Mouse (Mus musculus) embryonic facial prominence, embryonic 12.5 days (tissue): ENCODE results near the gene Gm29666. TPM values are rescaled to one million over a fixed set of nuclear protein-coding genes. Genes with fewer than 3 reads are reported as not detected.
"Not testable (repeated sequence)": the region's sequence is repeated elsewhere in the genome, so short reads cannot be mapped to it uniquely, and the experiment has no call there.

Experiments
- ATAC-seq: fragments of 200-750 bp; cut with Nextera tagmentation; 2 replicates; pipeline ENCODE4 v1.8.0; 2017; ENCODE audit not compliant: insufficient number of reproducible peaks, insufficient read depth, low FRiP score, low TSS enrichment
- H3K27ac ChIP-seq: fragments of 300-500 bp; sonication (generic); 2 replicates; pipeline ENCODE4 v1.5.1; 2016; ENCODE audit warnings: mild to moderate bottlenecking
- H3K27me3 ChIP-seq: fragments of 300-500 bp; sonication (generic); 2 replicates; pipeline ENCODE4 v1.6.1; 2016; ENCODE audit warnings: mild to moderate bottlenecking, moderate library complexity
- H3K36me3 ChIP-seq: fragments of 300-500 bp; sonication (generic); 2 replicates; pipeline ENCODE4 v1.6.1; 2016; ENCODE audit warnings: mild to moderate bottlenecking
- H3K4me1 ChIP-seq: fragments of 300-500 bp; sonication (generic); 2 replicates; pipeline ENCODE4 v1.6.1; 2016
- H3K4me2 ChIP-seq: fragments of 300-500 bp; sonication (generic); replicated peaks from 2 replicates; pipeline ENCODE4 v1.6.1; 2016; ENCODE audit warnings: mild to moderate bottlenecking, moderate library complexity
- H3K4me3 ChIP-seq: fragments of 300-500 bp; sonication (generic); 2 replicates; pipeline ENCODE4 v1.5.1; 2016; ENCODE audit warnings: mild to moderate bottlenecking
- H3K9ac ChIP-seq: fragments of 300-500 bp; sonication (generic); 2 replicates; pipeline ENCODE4 v1.6.1; 2016; ENCODE audit warnings: mild to moderate bottlenecking, moderate library complexity
- H3K9me3 ChIP-seq: fragments of 300-500 bp; sonication (generic); 2 replicates; pipeline ENCODE4 v1.6.1; 2016; ENCODE audit warnings: mild to moderate bottlenecking, moderate library complexity
- WGBS: fragments of 180-500 bp; shearing (Covaris S2); methylation state at CpG from one replicate; pipeline ENCODE4 v1.1.7; 2016; 5-methylcytosine and 5-hydroxymethylcytosine counted together
- polyA plus RNA-seq: library from polyadenylated mRNA; unstranded; fragments of >200 nt; fragmentation: Nextera tagmentation; extraction: Ambion mirVana; gene quantifications from 2 replicates; pipeline ENCODE4 v1.2.1, GENCODE M21; 2016

The Gm29666 gene
- polyA plus RNA-seq, 1 experiment from 2014 or later = 0.95 TPM

DNA sequence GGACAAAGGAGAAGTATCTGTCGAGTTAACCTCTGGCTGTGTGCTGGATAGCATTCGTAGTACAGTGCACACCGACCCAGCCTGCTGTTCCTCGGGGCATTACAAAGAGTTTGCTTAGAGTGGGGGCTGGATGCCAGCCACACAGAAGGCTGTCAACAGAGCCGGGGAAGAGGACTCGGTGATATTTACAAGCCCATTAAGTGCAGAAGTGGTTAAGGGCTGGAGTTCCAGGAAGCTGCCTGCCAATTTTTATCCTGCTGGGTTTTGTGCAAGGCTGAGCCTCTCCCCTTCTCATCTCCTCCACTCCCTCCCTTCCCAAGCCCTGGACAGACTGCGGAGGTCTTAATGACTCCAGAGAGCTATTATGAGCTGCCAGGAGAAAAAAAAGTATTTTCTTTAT lies 21.8 kb downstream of the Gm29666 start:
- Histone ChIP-seq H3K4me1 (0 out of 2 replicates have a peak, but pooled peaks cover 4% of the 10 kb centered on the region), H3K9me3 (no peaks in the 10 kb centered on the region), H3K9ac (no peak overlapping the region), H3K36me3 (no peaks in the 10 kb centered on the region), H3K4me2 (no peak overlapping the region), H3K27me3 (no peaks in the 10 kb centered on the region), H3K27ac (no peak overlapping the region), H3K4me3 (no peak overlapping the region)
- 43% methylated on average over 7 of the region's 7 CpGs for WGBS
- no peak for ATAC-seq

DNA sequence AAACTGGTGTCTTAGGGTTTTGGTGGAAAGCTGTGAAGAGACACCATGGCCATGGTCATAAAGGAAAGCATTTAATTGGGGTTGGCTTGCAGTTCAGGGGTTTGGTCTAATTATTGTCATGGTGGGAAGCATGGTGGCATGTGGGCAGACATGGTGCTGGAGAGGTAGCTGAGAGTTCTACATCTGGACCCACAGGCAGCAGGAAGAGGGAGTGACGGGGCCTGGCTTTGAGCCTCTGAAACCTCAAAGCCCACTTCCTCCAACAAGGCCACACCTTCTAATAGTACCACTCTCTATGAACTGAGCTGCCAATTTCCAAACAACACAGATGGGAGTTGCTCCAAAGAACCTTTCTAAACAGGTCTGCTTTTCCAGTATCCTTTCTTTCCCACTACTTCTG lies 23.2 kb downstream of the Gm29666 start:
- H3K27me3 ChIP-seq = no peaks in the 10 kb centered on the region
- H3K4me1 ChIP-seq = 0 out of 2 replicates have a peak, but pooled peaks cover 4% of the 10 kb centered on the region
- H3K4me2 ChIP-seq = no peak overlapping the region
- H3K4me3 ChIP-seq = no peak overlapping the region
- no peak for ATAC-seq
- no peak overlapping the region for H3K9ac ChIP-seq
- no peak overlapping the region for H3K27ac ChIP-seq
- no peaks in the 10 kb centered on the region for H3K9me3 ChIP-seq
- H3K36me3 ChIP-seq = no peaks in the 10 kb centered on the region
- 76% methylated on average over 1 of the region's 1 CpGs for WGBS

DNA sequence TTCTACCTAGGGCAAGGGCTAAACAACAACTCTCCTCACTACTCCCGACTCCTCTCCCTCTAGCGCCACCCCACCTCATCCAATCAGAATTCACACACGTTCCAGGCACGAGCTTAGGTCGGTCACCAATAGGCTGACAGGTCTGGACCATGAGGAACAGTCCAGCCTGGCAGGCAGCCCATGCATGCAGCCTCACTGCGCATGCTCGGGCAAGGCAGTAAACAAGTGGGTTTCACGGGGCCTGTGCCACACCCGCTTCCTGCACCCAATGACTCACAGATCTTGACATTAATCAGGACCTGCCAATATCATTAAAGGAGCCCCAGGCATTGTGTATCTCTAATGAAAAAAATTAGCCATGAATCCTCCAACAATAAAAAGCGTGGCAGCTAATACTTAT lies 23.6 kb downstream of the Gm29666 start:
- not testable (repeated sequence) for H3K9ac ChIP-seq, H3K27me3 ChIP-seq, H3K36me3 ChIP-seq, ATAC-seq, H3K4me3 ChIP-seq, H3K4me2 ChIP-seq, H3K4me1 ChIP-seq, H3K9me3 ChIP-seq, H3K27ac ChIP-seq
- WGBS = 72% methylated on average over 10 of the region's 10 CpGs

DNA sequence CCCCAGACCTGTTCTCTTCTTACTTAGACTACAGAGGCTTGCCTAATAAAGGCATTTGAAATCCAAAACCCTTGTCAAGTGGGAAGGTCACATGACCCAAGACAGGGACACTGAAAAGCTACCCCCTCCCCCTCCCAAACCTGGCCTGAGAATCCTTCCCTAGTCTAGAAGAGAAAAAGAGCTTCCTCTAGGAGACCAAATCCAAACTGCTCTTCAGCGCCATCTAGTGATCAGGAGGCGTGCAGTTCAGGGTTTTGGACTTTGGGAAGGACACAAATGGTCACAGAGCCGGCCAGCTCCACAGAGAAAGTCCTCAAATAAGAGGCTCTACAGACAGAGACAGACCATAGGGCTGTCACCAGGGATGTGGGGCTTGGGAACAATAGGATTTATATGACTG lies 28.2 kb downstream of the Gm29666 start:
- H3K36me3 ChIP-seq = no peaks in the 10 kb centered on the region
- H3K4me3 ChIP-seq = no peak overlapping the region
- no peak for ATAC-seq
- 0 out of 2 replicates have a peak, but pooled peaks cover 2% of the 10 kb centered on the region for H3K4me1 ChIP-seq
- H3K9me3 ChIP-seq = no peaks in the 10 kb centered on the region
- no peaks in the 10 kb centered on the region for H3K27me3 ChIP-seq
- whole genome bisulfite sequencing = 6% methylated on average over 3 of the region's 3 CpGs
- H3K27ac ChIP-seq = no peak overlapping the region
- no peak overlapping the region for H3K4me2 ChIP-seq
- no peak overlapping the region for H3K9ac ChIP-seq

DNA sequence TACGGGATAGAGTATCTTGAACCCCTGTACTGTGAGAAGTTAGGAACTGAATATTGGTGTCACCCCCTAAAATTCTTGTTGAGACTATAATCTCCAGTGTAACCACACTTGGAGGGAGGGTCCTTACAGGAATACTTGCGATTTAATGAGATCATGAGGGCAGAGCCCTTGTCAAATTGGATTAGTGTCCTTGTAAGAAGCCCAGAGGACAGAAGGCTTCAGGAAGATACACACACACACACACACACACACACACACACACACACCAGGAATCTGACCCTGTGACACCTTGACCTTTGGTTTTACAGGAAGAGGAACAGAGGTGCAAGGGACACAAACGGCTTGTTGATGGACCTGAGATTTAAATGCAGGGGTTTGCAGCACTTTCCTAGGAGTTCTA lies 28.6 kb downstream of the Gm29666 start:
- H3K4me1 ChIP-seq = 0 out of 2 replicates have a peak, but pooled peaks cover 2% of the 10 kb centered on the region
- H3K36me3 ChIP-seq = no peaks in the 10 kb centered on the region
- H3K27ac ChIP-seq = no peak overlapping the region
- H3K9ac ChIP-seq = no peak overlapping the region
- no peak for ATAC-seq
- no peak overlapping the region for H3K4me2 ChIP-seq
- no peak overlapping the region for H3K4me3 ChIP-seq
- no peaks in the 10 kb centered on the region for H3K27me3 ChIP-seq
- 45% methylated on average over 3 of the region's 3 CpGs for WGBS
- H3K9me3 ChIP-seq = no peaks in the 10 kb centered on the region

DNA sequence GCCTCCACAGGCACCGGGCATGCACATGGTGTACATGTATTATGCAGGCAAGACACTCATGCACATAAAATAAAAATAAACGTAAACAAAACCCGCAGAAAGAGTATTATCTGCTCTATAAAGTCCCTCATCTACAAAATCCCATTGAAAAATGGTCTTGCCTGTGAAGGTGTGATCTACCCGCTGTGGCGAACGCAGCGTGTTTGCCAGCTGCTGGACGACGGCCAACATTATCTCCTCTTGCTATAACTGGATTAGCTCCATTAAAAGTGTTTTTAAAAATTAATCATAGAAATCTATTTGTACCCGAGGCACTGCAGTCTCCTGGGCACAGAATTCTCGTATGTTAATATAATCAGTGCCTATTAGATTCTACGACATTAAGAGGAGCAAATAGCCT lies 31.8 kb downstream of the Gm29666 start:
- no peaks in the 10 kb centered on the region for H3K27me3 ChIP-seq
- H3K4me1 ChIP-seq = 0 out of 2 replicates have a peak, but pooled peaks cover 2% of the 10 kb centered on the region
- no peak overlapping the region for H3K27ac ChIP-seq
- no peaks in the 10 kb centered on the region for H3K36me3 ChIP-seq
- no peak overlapping the region for H3K4me2 ChIP-seq
- WGBS = 82% methylated on average over 12 of the region's 12 CpGs
- no peak for ATAC-seq
- no peak overlapping the region for H3K4me3 ChIP-seq
- H3K9ac ChIP-seq = no peak overlapping the region
- H3K9me3 ChIP-seq = no peaks in the 10 kb centered on the region

- ATAC-seq = no peak
- Histone ChIP-seq H3K9me3 (no peaks in the 10 kb centered on the region), H3K4me1 (0 out of 2 replicates have a peak, but pooled peaks cover 5% of the 10 kb centered on the region), H3K36me3 (no peaks in the 10 kb centered on the region), H3K9ac (no peak overlapping the region), H3K4me2 (no peak overlapping the region), H3K27ac (no peak overlapping the region), H3K27me3 (no peaks in the 10 kb centered on the region), H3K4me3 (no peak overlapping the region)
- WGBS = 82% methylated on average over 12 of the region's 12 CpGs
Measured at GRCm38 (mm10) chr15:84877029-84877815, 42.6 kb downstream of the Gm29666 start.

GRCm38 (mm10) chr15:84873867-84874266 lies 46.0 kb downstream of the Gm29666 start:
- Histone ChIP-seq H3K4me3 (no peak overlapping the region), H3K4me1 (no peaks in the 10 kb centered on the region), H3K9me3 (no peaks in the 10 kb centered on the region), H3K36me3 (no peaks in the 10 kb centered on the region), H3K9ac (no peak overlapping the region), H3K4me2 (no peak overlapping the region), H3K27me3 (no peaks in the 10 kb centered on the region), H3K27ac (no peak overlapping the region)
- ATAC-seq = no peak
- 77% methylated on average over 4 of the region's 4 CpGs for WGBS

GRCm38 (mm10) chr15:84873079-84873478 lies 46.8 kb downstream of the Gm29666 start:
- H3K4me2 ChIP-seq = no peak overlapping the region
- H3K4me1 ChIP-seq = no peaks in the 10 kb centered on the region
- no peak overlapping the region for H3K27ac ChIP-seq
- no peaks in the 10 kb centered on the region for H3K36me3 ChIP-seq
- no peak for ATAC-seq
- no peak overlapping the region for H3K4me3 ChIP-seq
- H3K9me3 ChIP-seq = no peaks in the 10 kb centered on the region
- H3K9ac ChIP-seq = no peak overlapping the region
- WGBS = 89% methylated on average over 11 of the region's 11 CpGs
- no peaks in the 10 kb centered on the region for H3K27me3 ChIP-seq

GRCm38 (mm10) chr15:84871802-84872201 lies 48.0 kb downstream of the Gm29666 start:
- Histone ChIP-seq H3K27me3 (no peaks in the 10 kb centered on the region), H3K9ac (no peak overlapping the region), H3K36me3 (no peaks in the 10 kb centered on the region), H3K4me3 (no peak overlapping the region), H3K9me3 (no peaks in the 10 kb centered on the region), H3K27ac (no peak overlapping the region), H3K4me2 (no peak overlapping the region), H3K4me1 (no peaks in the 10 kb centered on the region)
- WGBS = 82% methylated on average over 3 of the region's 3 CpGs
- ATAC-seq = no peak

DNA sequence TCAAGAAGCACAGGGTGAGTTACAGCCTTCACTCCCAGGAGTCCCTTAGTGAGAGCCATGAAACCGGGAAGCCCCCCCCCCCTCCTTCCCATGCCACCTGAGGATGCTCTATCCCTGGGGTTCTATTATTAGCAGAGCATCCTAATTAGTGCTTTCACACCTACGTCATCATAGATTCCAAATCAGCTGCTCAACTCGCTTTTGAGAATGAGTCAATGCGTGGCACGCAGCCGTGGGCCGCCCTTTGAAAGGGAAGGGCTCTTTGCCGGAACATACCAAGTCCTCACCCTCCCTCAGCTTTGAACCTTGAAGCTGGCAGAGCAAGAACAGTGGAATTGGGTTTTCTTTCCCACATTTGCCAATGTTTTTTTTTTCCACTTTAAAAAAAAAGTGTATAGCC lies 57.9 kb downstream of the Gm29666 start:
- H3K36me3 ChIP-seq = no peaks in the 10 kb centered on the region
- no peak overlapping the region for H3K4me2 ChIP-seq
- H3K9me3 ChIP-seq = no peaks in the 10 kb centered on the region
- H3K27me3 ChIP-seq = no peaks in the 10 kb centered on the region
- WGBS = 84% methylated on average over 8 of the region's 8 CpGs
- no peak overlapping the region for H3K9ac ChIP-seq
- ATAC-seq = no peak
- H3K27ac ChIP-seq = no peak overlapping the region
- H3K4me1 ChIP-seq = no peaks in the 10 kb centered on the region; the same call in 1 of the 2 replicates
- no peak overlapping the region for H3K4me3 ChIP-seq
